Mouse (Mus musculus) liver, embryonic 14.5 days (tissue): ENCODE measurements around the gene Hist1h2bk.

Source experiments
- CTCF ChIP-seq: IDR thresholded peaks from 2 replicates; pipeline ENCODE4 v1.5.1; 2016; ENCODE audit warnings: antibody characterized with exemption, low read depth, control low read depth
- EP300 ChIP-seq: IDR thresholded peaks from 2 replicates; pipeline ENCODE4 v1.6.1; 2016; ENCODE audit warnings: antibody characterized with exemption, low read depth

GRCm38 (mm10) chr13:22050591-22051522 lies 15.2 kb downstream of the Hist1h2bk start:
- TF ChIP-seq CTCF: peak; percentile 97
- no peak for TF ChIP-seq EP300
